Mouse (Mus musculus) frontal cortex, postnatal 36 days (tissue): ENCODE measurements at regions not wholly inside any gene's neighbourhood (a gene's known extent, or its start where the extent isn't known, plus 50 kb on each side); places are given as distances from the start of the nearest gene placed in this dataset.

ENCODE experiments used
- DNase-seq, 2 experiments: peaks; one replicate each; pipeline ENCODE4 v3.0.0; 2022; ENCODE audit warnings: low spot score in 2 of 2

DNA sequence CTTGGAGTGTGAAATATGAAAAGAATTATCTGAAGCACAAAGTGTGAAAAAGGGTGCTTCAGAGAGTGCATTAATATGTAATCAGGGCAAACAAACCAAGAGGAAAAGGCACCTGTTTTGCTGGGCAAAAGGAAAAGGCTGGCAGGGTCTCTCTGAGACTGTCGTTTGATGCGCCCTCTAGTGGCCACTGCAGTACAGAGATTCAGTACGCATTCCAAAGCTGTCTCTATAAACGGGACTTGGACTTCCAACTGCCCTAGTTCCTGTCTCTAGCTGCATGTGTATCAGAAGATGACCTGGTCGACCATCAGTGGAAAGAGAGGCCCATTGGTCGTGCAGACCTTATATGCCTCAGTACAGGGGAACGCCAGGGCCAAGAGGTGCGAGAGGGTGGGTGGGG is 58.7 kb upstream of the D16Ertd472e start:
- peak; percentile 58 to 68 for DNase-seq

DNA sequence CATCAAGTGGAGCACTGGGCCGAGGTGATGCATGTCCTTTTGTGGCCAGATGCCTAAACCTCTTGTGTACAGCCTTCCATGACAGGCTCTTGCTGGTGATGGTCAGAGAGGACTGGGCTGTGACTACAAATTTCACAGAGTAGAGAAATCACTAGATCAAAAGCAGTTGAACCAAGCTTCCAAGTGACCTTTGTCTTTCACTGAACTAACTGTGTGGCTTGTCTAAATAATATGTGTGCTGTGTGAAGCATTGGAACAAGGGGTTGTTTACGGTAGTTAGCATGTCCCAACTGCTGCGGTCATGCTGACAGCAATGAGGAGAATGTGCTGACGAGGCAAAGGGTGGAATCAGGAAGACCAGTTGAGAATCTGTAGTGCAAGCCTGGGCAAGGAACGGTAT is 55.3 kb upstream of the D16Ertd472e start:
- DNase-seq: no peak

- DNase-seq: no peak
These were observed 50.3 kb upstream of the D16Ertd472e start for GRCm38 (mm10) chr16:78626803-78627202.
